Mouse (Mus musculus): ENCODE measurements around the gene Snx29.

DNA sequence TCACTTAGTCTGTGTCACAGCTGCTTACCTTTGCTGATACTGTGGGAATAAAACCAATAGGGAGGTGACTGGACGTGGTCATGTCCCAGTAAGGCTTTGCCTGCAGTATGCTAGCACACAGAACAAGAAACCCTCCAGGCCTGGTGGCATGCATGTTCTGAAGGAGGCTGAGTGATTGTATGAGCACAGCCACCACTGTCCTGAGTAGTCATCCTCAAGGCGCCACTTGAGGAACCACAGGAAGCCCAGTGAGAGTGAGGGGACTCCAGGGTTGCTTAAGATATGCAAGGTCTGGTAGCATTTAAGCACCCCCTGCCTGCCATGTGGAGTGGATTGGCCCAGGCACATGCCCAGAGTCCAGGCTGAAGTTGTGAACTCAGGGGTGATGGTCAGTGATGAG, 430.8 kb downstream of the Snx29 start:
- TF ChIP-seq CTCF (IDR thresholded peaks at IDR 0.05; ENCODE audit: control insufficient read depth, insufficient read depth, low read length) (no peak), POLR2A (IDR thresholded peaks at IDR 0.05; ENCODE audit: borderline replicate concordance, control insufficient read depth, low read depth, low read length) (no peak)
